Mouse (Mus musculus): Measurements from ENCODE around the gene Ttc19.
A peak's percentile ranks its signal among the peaks of the same experiment; 100 is the strongest.
"Not testable (repeated sequence)": the region's sequence is repeated elsewhere in the genome, so short reads cannot be mapped to it uniquely, and the experiment has no call there.

The Ttc19 gene

DNA sequence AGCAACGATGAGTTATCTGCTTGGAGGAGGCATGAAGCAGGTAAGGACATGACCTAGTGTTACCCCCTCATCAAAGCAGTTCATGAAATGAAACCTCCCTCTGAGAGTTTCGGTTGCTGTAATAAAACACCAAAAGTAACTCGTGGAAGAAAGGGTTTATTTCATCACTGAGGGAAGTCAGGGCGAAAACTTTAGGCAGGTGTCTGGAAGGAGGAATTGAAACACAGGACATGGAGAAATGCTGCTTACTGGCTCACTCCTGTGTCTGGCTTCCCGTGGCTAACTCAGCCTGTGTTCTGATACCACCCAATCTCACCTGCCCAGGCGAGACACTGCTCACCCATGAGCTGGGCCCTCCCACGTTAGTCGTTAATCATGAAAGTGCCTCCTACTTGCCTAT, 3.7 kb downstream of the Ttc19 start:
- DNase-seq, result no peak

DNA sequence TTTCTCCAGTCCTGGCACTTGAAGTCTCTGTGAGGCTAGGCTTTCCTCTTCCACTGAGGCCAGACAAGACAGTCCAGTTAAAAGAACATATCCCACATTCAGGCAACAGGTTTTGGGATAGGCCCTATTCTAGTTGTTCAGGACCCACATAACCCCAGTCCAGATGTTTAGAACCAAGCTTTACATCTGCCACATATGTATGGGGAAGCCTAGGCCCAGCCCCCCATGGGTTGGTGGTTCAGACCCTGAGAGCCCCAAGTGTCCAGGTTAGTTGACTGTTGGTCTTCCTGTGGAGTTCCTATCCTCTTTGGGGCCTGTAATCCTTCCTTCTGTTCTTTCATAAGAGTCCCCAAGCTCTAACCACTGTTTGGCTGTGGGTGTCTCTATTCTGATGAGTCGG, 6.4 kb downstream of the Ttc19 start:
- DNase-seq, result no peak

- no peak for DNase-seq
These were observed 12.8 kb downstream of the Ttc19 start for GRCm38 (mm10) chr11:62294121-62294520.

DNA sequence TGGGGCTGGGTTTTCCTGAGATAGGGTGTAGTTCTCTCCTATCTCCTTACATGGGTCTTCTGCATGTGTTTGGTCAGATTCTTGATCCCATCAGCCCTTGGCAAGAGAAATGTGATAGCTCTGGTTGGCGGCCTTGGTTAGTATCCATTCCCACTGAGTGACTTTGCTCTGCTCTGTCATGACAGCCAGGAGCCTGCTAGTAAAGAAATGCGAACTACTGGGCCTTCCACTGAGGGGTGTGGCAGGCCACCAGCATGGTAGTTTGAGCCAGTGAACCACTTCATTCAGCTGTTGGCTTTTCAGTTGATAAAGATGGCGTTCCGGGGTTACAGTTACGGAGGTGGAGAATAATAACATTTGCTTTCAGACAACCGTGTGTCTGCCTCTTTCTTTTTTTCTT, 17.6 kb downstream of the Ttc19 start:
- no peak for DNase-seq

DNA sequence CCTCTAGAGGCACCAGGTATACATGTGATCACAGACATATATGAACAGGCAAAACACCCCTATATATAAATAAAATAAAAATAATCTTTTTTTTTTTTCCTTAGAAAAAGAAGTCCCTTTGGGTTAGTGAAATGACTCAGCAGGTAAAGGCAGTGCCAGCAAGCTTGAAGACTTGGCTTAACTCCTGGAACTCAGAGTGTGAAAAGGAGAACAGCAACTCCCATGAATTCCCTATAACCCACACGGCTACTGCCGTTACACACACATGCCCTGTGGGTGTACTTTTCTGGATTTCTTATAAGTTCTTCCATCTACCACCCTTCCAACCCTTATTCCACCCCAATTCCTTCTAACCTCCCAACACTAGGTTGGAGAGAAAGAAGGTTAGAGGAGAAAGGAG, 24.6 kb downstream of the Ttc19 start:
- DNase-seq, result no peak

GRCm38 (mm10) chr11:62309296-62309695, 28.0 kb downstream of the Ttc19 start:
- DNase-seq, result no peak

DNA sequence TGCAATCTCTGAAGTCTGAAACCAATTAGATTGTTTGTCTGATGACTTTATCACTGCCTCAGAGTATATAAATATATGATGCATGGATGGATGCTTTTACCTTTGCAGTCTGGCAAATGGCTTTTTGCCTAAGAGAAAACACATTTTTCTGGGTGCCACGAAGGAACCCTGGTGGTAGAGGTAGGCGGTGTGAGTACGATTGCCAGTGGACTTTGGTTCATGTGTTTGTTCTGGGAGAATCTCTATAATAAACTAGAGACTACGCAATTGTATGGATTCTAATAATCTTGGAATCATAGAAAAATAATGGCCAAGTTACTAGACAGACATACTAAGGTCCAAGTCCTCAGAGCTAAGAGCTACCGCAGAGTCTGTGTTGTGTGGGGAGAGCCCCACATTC, 33.7 kb downstream of the Ttc19 start:
- no peak for DNase-seq

- DNase-seq, result peak in 1 of 2 experiments; percentile 13
These were observed 36.5 kb downstream of the Ttc19 start for GRCm38 (mm10) chr11:62317746-62318145.

- no peak for DNase-seq
These were observed 38.8 kb downstream of the Ttc19 start for GRCm38 (mm10) chr11:62320097-62320496.

GRCm38 (mm10) chr11:62323659-62324058, 42.4 kb downstream of the Ttc19 start:
- no peak for DNase-seq

DNA sequence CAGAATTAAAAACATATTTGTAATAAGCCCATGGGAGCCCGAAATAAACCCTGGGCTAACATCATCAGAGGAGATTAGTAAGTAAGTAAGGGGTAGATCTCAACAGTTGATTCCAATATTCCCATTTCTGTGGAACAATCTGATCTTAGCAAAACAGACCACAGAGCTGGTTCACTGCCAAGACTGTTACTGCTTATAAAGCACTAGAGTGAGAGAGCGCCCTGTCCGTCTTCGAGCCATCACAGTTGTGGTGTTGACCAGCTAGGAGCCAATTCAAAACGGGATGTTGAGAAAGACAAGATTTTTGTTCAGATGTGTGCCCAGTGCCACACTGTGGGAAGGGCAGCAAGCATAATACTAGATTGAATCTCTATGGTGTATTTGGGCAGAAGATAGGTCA, 49.9 kb downstream of the Ttc19 start:
- peak; percentile 13 to 14 for DNase-seq

DNA sequence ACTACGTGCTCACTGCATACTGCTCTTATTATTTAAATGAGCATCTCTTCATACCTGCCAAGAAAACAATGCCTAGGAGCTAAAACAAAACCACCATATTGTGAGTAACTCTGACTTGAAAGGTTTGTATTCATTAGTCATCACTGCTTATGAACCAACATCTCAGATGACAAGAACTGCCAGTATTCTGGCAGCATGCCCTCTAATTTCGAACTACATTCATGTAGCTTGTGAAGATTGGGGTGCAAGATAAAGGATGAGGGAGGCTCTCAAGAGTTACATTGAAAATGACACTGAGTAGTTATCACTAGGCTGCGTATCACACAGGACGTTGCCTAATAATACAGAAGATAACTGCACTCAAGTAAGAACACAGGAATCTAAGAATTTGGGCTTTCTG, 51.0 kb downstream of the Ttc19 start:
- no peak for DNase-seq

- DNase-seq, result no peak
These were observed 61.7 kb downstream of the Ttc19 start for GRCm38 (mm10) chr11:62343002-62343401.

DNA sequence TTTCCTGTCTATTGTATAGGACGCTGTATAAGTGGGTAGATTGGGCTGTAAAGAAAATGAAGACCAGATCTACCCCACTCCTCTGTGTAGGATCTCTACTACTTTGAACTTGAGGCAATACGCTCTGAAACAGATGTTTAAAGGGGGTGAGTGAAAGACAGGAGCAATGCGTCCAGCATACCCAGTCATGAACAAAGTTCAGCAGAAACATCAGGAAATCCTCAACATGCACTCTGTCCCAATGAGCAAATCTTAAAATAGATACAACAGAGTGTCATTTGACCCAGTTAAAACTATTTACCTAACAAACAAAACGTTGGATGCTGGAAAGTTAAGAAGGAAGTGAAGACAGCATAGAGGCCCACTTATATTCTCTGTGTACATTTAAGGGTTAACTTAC, 70.7 kb downstream of the Ttc19 start:
- DNase-seq, result no peak

DNA sequence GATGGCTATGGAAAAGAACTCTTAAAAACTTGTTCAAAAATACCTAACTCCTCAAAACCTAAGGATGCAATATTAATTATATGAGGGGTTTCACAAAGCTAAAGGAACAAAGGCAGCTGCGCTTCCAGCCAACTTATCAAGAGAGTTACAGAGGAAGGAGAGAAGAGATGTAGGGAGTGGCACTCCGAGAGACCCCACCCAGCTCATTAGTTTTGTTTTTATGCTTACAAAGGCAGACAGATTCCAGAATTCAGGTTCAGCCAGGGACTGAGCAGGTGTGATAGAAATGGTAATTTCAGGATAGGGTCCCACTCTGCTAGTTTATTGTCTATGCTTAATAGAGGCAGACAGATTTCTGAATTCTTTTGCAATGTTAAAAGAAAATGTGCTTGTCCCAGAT, 73.9 kb downstream of the Ttc19 start:
- no peak for DNase-seq

DNA sequence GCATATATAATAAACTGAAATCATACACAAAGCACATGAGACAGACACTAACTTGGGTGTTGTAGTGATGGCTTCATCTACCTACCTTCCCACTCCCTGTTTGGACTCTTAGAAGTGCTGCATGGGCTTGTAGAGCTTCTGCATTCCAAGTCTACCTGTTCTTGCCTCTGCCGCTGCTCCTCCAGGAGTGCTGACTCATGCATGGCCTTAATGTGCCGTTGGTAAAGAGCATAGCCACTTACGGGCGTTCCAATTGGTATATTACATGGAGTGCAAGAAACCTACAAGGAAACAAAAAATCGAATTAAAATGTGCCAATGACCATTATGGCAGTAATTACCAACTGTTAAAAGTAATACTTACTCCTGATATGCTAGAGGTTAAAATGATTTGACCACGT, 85.6 kb downstream of the Ttc19 start:
- no peak for DNase-seq

DNA sequence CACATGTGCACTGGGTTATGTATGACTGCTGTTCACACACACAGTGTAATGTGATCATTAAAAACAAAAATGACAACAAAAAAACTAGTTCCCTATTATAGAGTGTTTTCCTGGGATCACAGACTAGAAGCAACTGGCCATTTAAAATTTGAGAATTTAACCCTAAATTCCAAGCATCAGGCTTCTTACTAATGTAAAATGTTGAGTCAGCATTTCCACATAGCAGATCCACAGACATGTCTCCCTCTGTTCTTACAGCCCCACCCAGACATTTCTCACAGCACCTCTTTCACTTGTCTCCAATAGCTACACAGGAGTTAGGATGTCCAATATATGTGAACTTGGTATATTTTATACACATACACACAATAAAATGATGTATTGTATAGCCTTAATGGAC, 88.7 kb downstream of the Ttc19 start:
- DNase-seq, result no peak

GRCm38 (mm10) chr11:62371776-62372175, 90.5 kb downstream of the Ttc19 start:
- DNase-seq, result peak in 1 of 2 experiments; percentile 40

DNA sequence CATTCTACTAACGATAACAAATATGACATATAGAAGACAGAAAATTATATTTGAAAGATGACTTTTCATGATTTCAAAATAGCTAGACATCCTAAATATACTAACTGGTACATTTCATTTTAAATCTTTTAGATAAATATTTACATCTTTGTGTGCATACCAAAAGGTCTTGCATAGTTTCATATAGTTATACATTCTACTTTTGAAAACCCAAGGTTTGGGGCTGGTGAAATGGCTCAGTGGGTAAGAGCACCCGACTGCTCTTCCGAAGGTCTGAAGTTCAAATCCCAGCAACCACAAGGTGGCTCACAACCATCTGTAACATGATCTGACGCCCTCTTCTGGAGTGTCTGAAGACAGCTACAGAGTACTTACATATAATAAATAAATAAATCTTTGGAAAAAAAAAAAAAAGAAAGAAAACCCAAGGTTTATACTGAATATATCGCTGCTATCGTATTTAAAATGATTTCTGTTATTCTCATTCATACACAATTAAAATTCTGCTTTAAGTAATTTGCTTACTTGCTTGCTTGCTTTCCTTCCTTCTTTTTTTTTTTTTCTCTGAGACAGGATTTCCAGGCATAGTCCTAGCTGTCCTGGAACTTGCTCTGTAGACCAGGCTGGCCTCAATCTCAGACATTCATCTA, 96.1 kb downstream of the Ttc19 start:
- not testable (repeated sequence) for DNase-seq

Data from cerebellum, postnatal 14 days (tissue).